Mouse (Mus musculus) megakaryocyte, embryonic 14.5 days (primary cell): Measurements from ENCODE around the gene Myo1e.

Source experiments
- FLI1 ChIP-seq: IDR thresholded peaks from 2 replicates; pipeline ENCODE4 v1.6.1; 2012; ENCODE audit warnings: low read length, inconsistent platforms, mixed read lengths
- GATA1 ChIP-seq: IDR thresholded peaks from 3 replicates; pipeline ENCODE4 v1.6.1; 2012; ENCODE audit warnings: mixed read lengths, low read length, inconsistent platforms, borderline replicate concordance

GRCm38 (mm10) chr9:70338391-70338790 lies 131.2 kb downstream of the Myo1e start:
- TF ChIP-seq GATA1 (no peak), FLI1 (no peak)
